ENCODE assay signal across 21 mouse cellular contexts in the genomic region with DNA sequence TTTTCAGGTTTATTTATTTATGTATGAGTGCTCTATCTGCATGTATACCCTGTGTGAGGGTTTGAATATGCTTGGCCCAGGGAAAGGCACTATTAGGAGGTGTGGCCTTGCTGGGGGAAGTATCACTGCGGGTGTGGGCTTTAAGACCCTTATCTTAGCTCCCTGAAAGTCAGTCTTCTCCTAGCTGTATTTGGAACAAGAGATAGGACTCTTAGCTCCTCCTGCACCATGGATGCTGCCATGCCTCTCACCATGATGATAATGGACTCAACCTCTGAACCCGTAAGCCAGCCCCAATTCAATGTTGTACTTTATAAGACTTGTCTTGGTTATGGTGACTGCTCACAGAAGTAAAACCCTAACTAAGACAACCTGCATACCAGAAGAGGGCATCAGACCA. TPM values are rescaled to one million over a fixed set of nuclear protein-coding genes. Genes with fewer than 3 reads are reported as not detected.
DNase-seq lines count a peak whose midpoint lies in the region; ATAC-seq and TF ChIP-seq lines count a peak whose summit lies in the region.
"Had no signal": no experiment of that assay in that cellular context is flagged by ENCODE, and none has a peak within 500 bp of the region (broad histone marks: within the 10 kb centered on the region; RNA-seq: fewer than 3 reads in every experiment).

No protein-coding gene starts in this region.

- no peaks in the 10 kb centered on the region for H3K36me3 ChIP-seq in stomach, embryonic 14.5 days (ENCODE audit: control insufficient read depth, insufficient read depth, low read length)
- no peaks in the 10 kb centered on the region for H3K36me3 ChIP-seq in stomach, postnatal 0 days (ENCODE audit: control insufficient read depth, insufficient read depth, low read length)
- H3K36me3 ChIP-seq in liver, embryonic 15.5 days (replicated peaks), result no peaks in the 10 kb centered on the region
- H3K36me3 ChIP-seq: hindbrain, embryonic 13.5 days; midbrain, embryonic 13.5 days; neural tube, embryonic 15.5 days had no signal

- peak; percentile 43; the same call in 1 of the 2 replicates for ATAC-seq in stomach, embryonic 14.5 days (ENCODE audit: insufficient number of reproducible peaks, insufficient read depth, low FRiP score, low read depth)
- no peak for ATAC-seq in stomach, postnatal 0 days (ENCODE audit: low FRiP score, low TSS enrichment)
- ATAC-seq in erythroid progenitor cell, adult 5-6 weeks (replicated peaks; ENCODE audit: low FRiP score, poor library complexity, severe bottlenecking), result peak; percentile 81
- ATAC-seq in liver, embryonic 15.5 days (ENCODE audit: insufficient read depth), result peak; percentile 91
- no peak for ATAC-seq in frontal cortex, adult (ENCODE audit: low TSS enrichment)
- ATAC-seq: activated CD4-positive, CD25-positive, alpha-beta regulatory T cell, adult 4 months; forebrain, embryonic 13.5 days; midbrain, embryonic 13.5 days; Patski had no signal

- no peak for DNase-seq in stomach, postnatal 0 days (ENCODE audit: low spot score)
- no peak for DNase-seq in left cerebral cortex, postnatal 14 days (ENCODE audit: low spot score in 2 of 2)
- DNase-seq in right cerebral cortex, adult 18-20 months, result no peak
- DNase-seq: adrenal gland, postnatal 10 days; cerebellum, adult 11-12 months; gastrocnemius, postnatal 14 days; heart, postnatal 10 days; right cerebral cortex, postnatal 14 days; thymus, postnatal 14 days had no signal

- no peak overlapping the region for H3K4me3 ChIP-seq in stomach, embryonic 14.5 days (ENCODE audit: low read depth, low read length)
- H3K4me3 ChIP-seq in stomach, postnatal 0 days (ENCODE audit: low read depth, low read length), result no peak overlapping the region
- H3K4me3 ChIP-seq in liver, embryonic 15.5 days (replicated peaks), result peak overlapping the region; percentile 11
- H3K4me3 ChIP-seq: forebrain, embryonic 13.5 days; hindbrain, embryonic 13.5 days; midbrain, embryonic 13.5 days; myocyte; neural tube, embryonic 15.5 days had no signal

- no peak for TF ChIP-seq EP300 in stomach, postnatal 0 days (optimal IDR thresholded peaks at IDR 0.05)

- H3K9ac ChIP-seq in stomach, embryonic 14.5 days (replicated peaks; ENCODE audit: low read depth, low read length), result no peak overlapping the region
- no peak overlapping the region for H3K9ac ChIP-seq in stomach, postnatal 0 days (ENCODE audit: low read length)
- peak overlapping the region; percentile 47 for H3K9ac ChIP-seq in liver, embryonic 15.5 days
- H3K9ac ChIP-seq: forebrain, embryonic 13.5 days; hindbrain, embryonic 13.5 days; midbrain, embryonic 13.5 days; neural tube, embryonic 15.5 days had no signal

- no peaks in the 10 kb centered on the region for H3K27me3 ChIP-seq in stomach, embryonic 14.5 days (ENCODE audit: control insufficient read depth, insufficient read depth, low read length)
- no peaks in the 10 kb centered on the region for H3K27me3 ChIP-seq in stomach, postnatal 0 days (ENCODE audit: control insufficient read depth, insufficient read depth, low read length)
- H3K27me3 ChIP-seq in liver, embryonic 15.5 days, result no peaks in the 10 kb centered on the region
- H3K27me3 ChIP-seq: forebrain, embryonic 13.5 days; hindbrain, embryonic 13.5 days; midbrain, embryonic 13.5 days; neural tube, embryonic 15.5 days; Patski had no signal

- no peak overlapping the region for H3K27ac ChIP-seq in stomach, embryonic 14.5 days (ENCODE audit: low read length)
- no peak overlapping the region for H3K27ac ChIP-seq in stomach, postnatal 0 days (replicated peaks)
- peak overlapping the region; percentile 93 for H3K27ac ChIP-seq in liver, embryonic 15.5 days (replicated peaks)
- H3K27ac ChIP-seq: forebrain, embryonic 13.5 days; hindbrain, embryonic 13.5 days; kidney, postnatal 0 days; midbrain, embryonic 13.5 days; neural tube, embryonic 15.5 days had no signal

- intact Hi-C loops in left cerebral cortex, postnatal 14 days (cut with DNase I), result no loop called here

- no peaks in the 10 kb centered on the region for H3K4me1 ChIP-seq in stomach, embryonic 14.5 days (ENCODE audit: control insufficient read depth, insufficient read depth, low read length)
- H3K4me1 ChIP-seq in stomach, postnatal 0 days (replicated peaks; ENCODE audit: control insufficient read depth, insufficient read depth), result no peaks in the 10 kb centered on the region
- H3K4me1 ChIP-seq in liver, embryonic 15.5 days (replicated peaks), result peaks cover 89% of the 10 kb centered on the region
- H3K4me1 ChIP-seq: forebrain, embryonic 13.5 days; hindbrain, embryonic 13.5 days; midbrain, embryonic 13.5 days; neural tube, embryonic 15.5 days had no signal

- no peak overlapping the region for H3K4me2 ChIP-seq in stomach, embryonic 14.5 days (replicated peaks; ENCODE audit: low read depth, low read length)
- H3K4me2 ChIP-seq in stomach, postnatal 0 days (replicated peaks; ENCODE audit: low read depth), result no peak overlapping the region
- H3K4me2 ChIP-seq in liver, embryonic 15.5 days, result peak overlapping the region; percentile 60
- H3K4me2 ChIP-seq: forebrain, embryonic 13.5 days; hindbrain, embryonic 13.5 days; midbrain, embryonic 13.5 days; neural tube, embryonic 15.5 days had no signal

- H3K9me3 ChIP-seq in stomach, embryonic 14.5 days (ENCODE audit: control insufficient read depth, low read depth, low read length), result no peaks in the 10 kb centered on the region
- H3K9me3 ChIP-seq in stomach, postnatal 0 days (ENCODE audit: control insufficient read depth, low read length), result no peaks in the 10 kb centered on the region
- H3K9me3 ChIP-seq in liver, embryonic 15.5 days (replicated peaks), result no peaks in the 10 kb centered on the region
- H3K9me3 ChIP-seq: forebrain, embryonic 13.5 days; hindbrain, embryonic 13.5 days; midbrain, embryonic 13.5 days; neural tube, embryonic 15.5 days had no signal

- TF ChIP-seq CTCF in stomach, postnatal 0 days (IDR thresholded peaks at IDR 0.05; ENCODE audit: low read depth), result no peak

- 84% methylated on average over 2 of the region's 2 CpGs for whole genome bisulfite sequencing in stomach, embryonic 14.5 days
- WGBS in stomach, postnatal 0 days, result 88% methylated on average over 2 of the region's 2 CpGs
- whole genome bisulfite sequencing in liver, embryonic 15.5 days (ENCODE audit: insufficient replicate concordance), result 22% methylated on average over 2 of the region's 2 CpGs

RNA-seq across cellular contexts. Expression of a gene that starts 39.8 kb away (rescaled TPM):
- 56.6 and 65.0 TPM in 2 replicates for polyA plus RNA-seq in stomach, embryonic 14.5 days (2014; fragmentation: Nextera tagmentation; extraction: Ambion mirVana)
- 15.7 and 18.1 TPM in 2 replicates for polyA plus RNA-seq in stomach, postnatal 0 days (2015; fragmentation: Nextera tagmentation; extraction: Ambion mirVana)
- total RNA-seq in erythroid progenitor cell, adult 5-6 weeks (2015; ENCODE audit: low replicate concordance), result 742 and 897 TPM in 2 replicates
- total RNA-seq in erythroid progenitor cell, adult 5-6 weeks (2017; ENCODE audit: low replicate concordance), result 1,089 and 1,449 TPM in 2 replicates
- polyA plus RNA-seq in liver, embryonic 15.5 days (2015; fragmentation: Nextera tagmentation; extraction: Ambion mirVana), result 24.4 and 29.4 TPM in 2 replicates
- total RNA-seq in left cerebral cortex, postnatal 14 days (2021), result 100 to 1,000 TPM; 155 to 156 TPM

Comparison
In these comparisons a context has a peak if more than half of its experiments do, and no peak if none do; other contexts are left out.
1. ATAC-seq: peak in stomach, embryonic 14.5 days (single experiment), erythroid progenitor cell, adult 5-6 weeks (single experiment) and liver, embryonic 15.5 days (single experiment); none in stomach, postnatal 0 days (single experiment) and frontal cortex, adult (single experiment).